Mouse (Mus musculus): ENCODE results near the gene Uso1. TPM values are rescaled to one million over a fixed set of nuclear protein-coding genes. Genes with fewer than 3 reads are reported as not detected.
A peak's percentile ranks its signal among the peaks of the same experiment; 100 is the strongest.

The Uso1 gene
- polyA plus RNA-seq, 1 experiment = 8.1 TPM

GRCm38 (mm10) chr5:92103062-92103461 lies 34.7 kb upstream of the Uso1 start:
- H3K4me3 ChIP-seq (ENCODE audit: control insufficient read depth, low read depth, low read length) = no peak overlapping the region
- H3K27ac ChIP-seq (ENCODE audit: control insufficient read depth, insufficient read depth, low read depth, low read length) = no peak overlapping the region
- TF ChIP-seq CTCF (IDR thresholded peaks at IDR 0.05; ENCODE audit: control insufficient read depth, insufficient read depth, insufficient replicate concordance, low read depth, low read length) (no peak), POLR2A (IDR thresholded peaks at IDR 0.05; ENCODE audit: control insufficient read depth, low read depth, low read length) (no peak)
- no peaks in the 10 kb centered on the region for H3K27me3 ChIP-seq (ENCODE audit: control insufficient read depth, insufficient read depth, low read length)
- H3K4me1 ChIP-seq (ENCODE audit: control insufficient read depth, insufficient read depth, low read length) = no peaks in the 10 kb centered on the region
- no peaks in the 10 kb centered on the region for H3K36me3 ChIP-seq (ENCODE audit: control insufficient read depth, insufficient read depth, low read length)

GRCm38 (mm10) chr5:92103816-92104415 lies 33.8 kb upstream of the Uso1 start:
- TF ChIP-seq CTCF (IDR thresholded peaks at IDR 0.05; ENCODE audit: control insufficient read depth, insufficient read depth, insufficient replicate concordance, low read depth, low read length) = no peak
- no peak for TF ChIP-seq POLR2A (IDR thresholded peaks at IDR 0.05; ENCODE audit: control insufficient read depth, low read depth, low read length)
- Histone ChIP-seq H3K27ac (ENCODE audit: control insufficient read depth, insufficient read depth, low read depth, low read length) (no peak overlapping the region), H3K27me3 (ENCODE audit: control insufficient read depth, insufficient read depth, low read length) (no peaks in the 10 kb centered on the region), H3K4me1 (ENCODE audit: control insufficient read depth, insufficient read depth, low read length) (no peaks in the 10 kb centered on the region), H3K4me3 (ENCODE audit: control insufficient read depth, low read depth, low read length) (no peak overlapping the region), H3K36me3 (ENCODE audit: control insufficient read depth, insufficient read depth, low read length) (no peaks in the 10 kb centered on the region)

- no peak overlapping the region for H3K27ac ChIP-seq (ENCODE audit: control insufficient read depth, insufficient read depth, low read depth, low read length)
Measured at GRCm38 (mm10) chr5:92106327-92107125, 31.2 kb upstream of the Uso1 start.

GRCm38 (mm10) chr5:92107282-92107681 lies 30.5 kb upstream of the Uso1 start:
- no peak overlapping the region for H3K4me3 ChIP-seq (ENCODE audit: control insufficient read depth, low read depth, low read length)
- no peaks in the 10 kb centered on the region for H3K27me3 ChIP-seq (ENCODE audit: control insufficient read depth, insufficient read depth, low read length)
- TF ChIP-seq CTCF (IDR thresholded peaks at IDR 0.05; ENCODE audit: control insufficient read depth, insufficient read depth, insufficient replicate concordance, low read depth, low read length) (no peak), POLR2A (IDR thresholded peaks at IDR 0.05; ENCODE audit: control insufficient read depth, low read depth, low read length) (no peak)
- H3K4me1 ChIP-seq (ENCODE audit: control insufficient read depth, insufficient read depth, low read length) = peaks cover 2% of the 10 kb centered on the region; the same call in 1 of the 2 replicates
- no peak overlapping the region for H3K27ac ChIP-seq (ENCODE audit: control insufficient read depth, insufficient read depth, low read depth, low read length)
- no peaks in the 10 kb centered on the region for H3K36me3 ChIP-seq (ENCODE audit: control insufficient read depth, insufficient read depth, low read length)

More at GRCm38 (mm10) chr5:92106327-92107125, 31.2 kb upstream of the Uso1 start:
- no peaks in the 10 kb centered on the region for H3K27me3 ChIP-seq (ENCODE audit: control insufficient read depth, insufficient read depth, low read length)
- no peaks in the 10 kb centered on the region for H3K4me1 ChIP-seq (ENCODE audit: control insufficient read depth, insufficient read depth, low read length)
- H3K36me3 ChIP-seq (ENCODE audit: control insufficient read depth, insufficient read depth, low read length) = no peaks in the 10 kb centered on the region
- no peak for TF ChIP-seq CTCF (IDR thresholded peaks at IDR 0.05; ENCODE audit: control insufficient read depth, insufficient read depth, insufficient replicate concordance, low read depth, low read length)
- TF ChIP-seq POLR2A (IDR thresholded peaks at IDR 0.05; ENCODE audit: control insufficient read depth, low read depth, low read length) = no peak
- no peak overlapping the region for H3K4me3 ChIP-seq (ENCODE audit: control insufficient read depth, low read depth, low read length)

GRCm38 (mm10) chr5:92110818-92111355 lies 26.9 kb upstream of the Uso1 start:
- Histone ChIP-seq H3K36me3 (ENCODE audit: control insufficient read depth, insufficient read depth, low read length) (no peaks in the 10 kb centered on the region), H3K27ac (ENCODE audit: control insufficient read depth, insufficient read depth, low read depth, low read length) (no peak overlapping the region), H3K4me1 (ENCODE audit: control insufficient read depth, insufficient read depth, low read length) (peaks cover 5% of the 10 kb centered on the region), H3K4me3 (ENCODE audit: control insufficient read depth, low read depth, low read length) (no peak overlapping the region), H3K27me3 (ENCODE audit: control insufficient read depth, insufficient read depth, low read length) (no peaks in the 10 kb centered on the region)
- TF ChIP-seq CTCF (IDR thresholded peaks at IDR 0.05; ENCODE audit: control insufficient read depth, insufficient read depth, insufficient replicate concordance, low read depth, low read length) = no peak
- no peak for TF ChIP-seq POLR2A (IDR thresholded peaks at IDR 0.05; ENCODE audit: control insufficient read depth, low read depth, low read length)

GRCm38 (mm10) chr5:92112175-92112574 lies 25.6 kb upstream of the Uso1 start:
- no peak for TF ChIP-seq POLR2A (IDR thresholded peaks at IDR 0.05; ENCODE audit: control insufficient read depth, low read depth, low read length)
- no peak for TF ChIP-seq CTCF (IDR thresholded peaks at IDR 0.05; ENCODE audit: control insufficient read depth, insufficient read depth, insufficient replicate concordance, low read depth, low read length)
- Histone ChIP-seq H3K4me3 (ENCODE audit: control insufficient read depth, low read depth, low read length) (peak overlapping the region; percentile 29; the same call in 1 of the 2 replicates), H3K27ac (ENCODE audit: control insufficient read depth, insufficient read depth, low read depth, low read length) (0 out of 2 replicates have a peak overlapping the region, but pooled peaks have one; percentile 36), H3K36me3 (ENCODE audit: control insufficient read depth, insufficient read depth, low read length) (no peaks in the 10 kb centered on the region), H3K27me3 (ENCODE audit: control insufficient read depth, insufficient read depth, low read length) (no peaks in the 10 kb centered on the region), H3K4me1 (ENCODE audit: control insufficient read depth, insufficient read depth, low read length) (peaks cover 5% of the 10 kb centered on the region)

- TF ChIP-seq CTCF (IDR thresholded peaks at IDR 0.05; ENCODE audit: control insufficient read depth, insufficient read depth, insufficient replicate concordance, low read depth, low read length) (no peak), POLR2A (IDR thresholded peaks at IDR 0.05; ENCODE audit: control insufficient read depth, low read depth, low read length) (no peak)
- H3K36me3 ChIP-seq (ENCODE audit: control insufficient read depth, insufficient read depth, low read length) = no peaks in the 10 kb centered on the region
- H3K27ac ChIP-seq (ENCODE audit: control insufficient read depth, insufficient read depth, low read depth, low read length) = peak overlapping the region; percentile 36; the same call in 1 of the 2 replicates
- H3K4me3 ChIP-seq (ENCODE audit: control insufficient read depth, low read depth, low read length) = peak overlapping the region; percentile 29
- H3K27me3 ChIP-seq (ENCODE audit: control insufficient read depth, insufficient read depth, low read length) = no peaks in the 10 kb centered on the region
- H3K4me1 ChIP-seq (ENCODE audit: control insufficient read depth, insufficient read depth, low read length) = peaks cover 5% of the 10 kb centered on the region
Measured at GRCm38 (mm10) chr5:92112585-92112984, 25.2 kb upstream of the Uso1 start.
